Mouse (Mus musculus) intestine, embryonic 14.5 days (tissue): ENCODE measurements around the gene Glyr1. TPM values are rescaled to one million over a fixed set of nuclear protein-coding genes. Genes with fewer than 3 reads are reported as not detected.
A peak's percentile ranks its signal among the peaks of the same experiment; 100 is the strongest.

Experiments used
- ATAC-seq: fragments of 200-750 bp; cut with Nextera tagmentation; replicated peaks from 2 replicates; pipeline ENCODE4 v1.8.0; 2017; ENCODE audit warnings: low read depth, moderate number of reproducible peaks, moderate TSS enrichment, moderate library complexity; ENCODE audit not compliant: low FRiP score, low TSS enrichment
- DNase-seq: peaks from one replicate; pipeline ENCODE4 v3.0.0-alpha.2; 2018; ENCODE audit warnings: low spot score
- H3K27ac ChIP-seq: fragments of 300-500 bp; sonication (generic); 2 replicates; pipeline ENCODE4 v1.5.1; 2014; ENCODE audit warnings: low read depth, mild to moderate bottlenecking, control low read depth
- H3K27me3 ChIP-seq: fragments of 300-500 bp; sonication (generic); replicated peaks from 2 replicates; pipeline ENCODE4 v1.6.1; 2014; ENCODE audit warnings: low read length, control low read depth; ENCODE audit not compliant: control insufficient read depth, insufficient read depth
- H3K36me3 ChIP-seq: fragments of 300-500 bp; sonication (generic); 2 replicates; pipeline ENCODE4 v1.6.1; 2014; ENCODE audit warnings: low read length, control low read depth; ENCODE audit not compliant: control insufficient read depth, insufficient read depth
- H3K4me1 ChIP-seq: fragments of 300-500 bp; sonication (generic); replicated peaks from 2 replicates; pipeline ENCODE4 v1.6.1; 2014; ENCODE audit warnings: low read length, control low read depth, mixed read lengths; ENCODE audit not compliant: control insufficient read depth, insufficient read depth
- H3K4me2 ChIP-seq: fragments of 300-500 bp; sonication (generic); 2 replicates; pipeline ENCODE4 v1.6.1; 2014; ENCODE audit warnings: low read length
- H3K4me3 ChIP-seq: fragments of 300-500 bp; sonication (generic); 2 replicates; pipeline ENCODE4 v1.5.1; 2014; ENCODE audit warnings: low read depth, low read length, control low read depth, mixed read lengths
- H3K9ac ChIP-seq: fragments of 300-500 bp; sonication (generic); 2 replicates; pipeline ENCODE4 v1.6.1; 2014; ENCODE audit warnings: mild to moderate bottlenecking, low read length
- H3K9me3 ChIP-seq: fragments of 300-500 bp; sonication (generic); 2 replicates; pipeline ENCODE4 v1.6.1; 2016; ENCODE audit warnings: low read length, control low read depth; ENCODE audit not compliant: control insufficient read depth
- WGBS: fragments of 180-500 bp; shearing (Covaris S2); extraction: QIAGEN DNeasy Blood & Tissue Kit; methylation state at CpG from one replicate; pipeline ENCODE4 v1.1.7; 2014; 5-methylcytosine and 5-hydroxymethylcytosine counted together
- polyA plus RNA-seq: library from polyadenylated mRNA; unstranded; fragments of >200 nt; fragmentation: Nextera tagmentation; extraction: Ambion mirVana; gene quantifications from 2 replicates; pipeline ENCODE4 v1.2.1, GENCODE M21; 2014

Gene Glyr1
- polyA plus RNA-seq, 1 experiment from 2014 or later: 93.9 TPM

GRCm38 (mm10) chr16:4976180-4976579, 73.5 kb downstream of the Glyr1 start:
- H3K36me3 ChIP-seq: no peaks in the 10 kb centered on the region
- H3K27ac ChIP-seq: no peak overlapping the region
- ATAC-seq (no peak), DNase-seq (no peak)
- H3K4me3 ChIP-seq: no peak overlapping the region
- H3K9me3 ChIP-seq: no peaks in the 10 kb centered on the region
- H3K9ac ChIP-seq: no peak overlapping the region
- H3K4me1 ChIP-seq: no peaks in the 10 kb centered on the region
- no peak overlapping the region for H3K4me2 ChIP-seq
- H3K27me3 ChIP-seq: no peaks in the 10 kb centered on the region
- WGBS: 75% methylated on average over 2 of the region's 2 CpGs

GRCm38 (mm10) chr16:4974521-4974920, 75.1 kb downstream of the Glyr1 start:
- no peak for DNase-seq
- no peak for ATAC-seq
- H3K27ac ChIP-seq: no peak overlapping the region
- no peak overlapping the region for H3K9ac ChIP-seq
- no peak overlapping the region for H3K4me3 ChIP-seq
- H3K4me2 ChIP-seq: no peak overlapping the region
- whole genome bisulfite sequencing: 90% methylated on average over 5 of the region's 5 CpGs
- no peaks in the 10 kb centered on the region for H3K27me3 ChIP-seq
- no peaks in the 10 kb centered on the region for H3K36me3 ChIP-seq
- no peaks in the 10 kb centered on the region for H3K4me1 ChIP-seq
- no peaks in the 10 kb centered on the region for H3K9me3 ChIP-seq

- Histone ChIP-seq H3K36me3 (no peaks in the 10 kb centered on the region), H3K27me3 (no peaks in the 10 kb centered on the region), H3K9ac (no peak overlapping the region), H3K4me1 (no peaks in the 10 kb centered on the region), H3K4me3 (no peak overlapping the region), H3K27ac (no peak overlapping the region), H3K4me2 (no peak overlapping the region), H3K9me3 (no peaks in the 10 kb centered on the region)
- ATAC-seq: no peak
- 77% methylated on average over 4 of the region's 4 CpGs for WGBS
- no peak for DNase-seq
Measured at GRCm38 (mm10) chr16:4971626-4972025, 78.0 kb downstream of the Glyr1 start.

- DNase-seq (no peak), ATAC-seq (no peak)
- Histone ChIP-seq H3K27me3 (no peaks in the 10 kb centered on the region), H3K4me3 (no peak overlapping the region), H3K4me1 (0 out of 2 replicates have a peak, but pooled peaks cover 6% of the 10 kb centered on the region), H3K4me2 (no peak overlapping the region), H3K36me3 (no peaks in the 10 kb centered on the region), H3K9ac (no peak overlapping the region), H3K27ac (no peak overlapping the region), H3K9me3 (no peaks in the 10 kb centered on the region)
- 84% methylated on average over 5 of the region's 5 CpGs for WGBS
Measured at GRCm38 (mm10) chr16:4969055-4969843, 80.4 kb downstream of the Glyr1 start.

GRCm38 (mm10) chr16:4968426-4968825, 81.2 kb downstream of the Glyr1 start:
- no peak overlapping the region for H3K4me3 ChIP-seq
- H3K27ac ChIP-seq: no peak overlapping the region
- H3K36me3 ChIP-seq: no peaks in the 10 kb centered on the region
- no peak overlapping the region for H3K9ac ChIP-seq
- H3K9me3 ChIP-seq: no peaks in the 10 kb centered on the region
- H3K27me3 ChIP-seq: no peaks in the 10 kb centered on the region
- ATAC-seq (no peak), DNase-seq (no peak)
- WGBS: 89% methylated on average over 3 of the region's 3 CpGs
- H3K4me2 ChIP-seq: no peak overlapping the region
- 0 out of 2 replicates have a peak, but pooled peaks cover 7% of the 10 kb centered on the region for H3K4me1 ChIP-seq

- Histone ChIP-seq H3K4me1 (0 out of 2 replicates have a peak, but pooled peaks cover 17% of the 10 kb centered on the region), H3K27me3 (no peaks in the 10 kb centered on the region), H3K9ac (no peak overlapping the region), H3K4me3 (no peak overlapping the region), H3K27ac (no peak overlapping the region), H3K9me3 (no peaks in the 10 kb centered on the region), H3K36me3 (no peaks in the 10 kb centered on the region), H3K4me2 (no peak overlapping the region)
- ATAC-seq (no peak), DNase-seq (no peak)
- WGBS: 90% methylated on average over 8 of the region's 8 CpGs
Measured at GRCm38 (mm10) chr16:4965392-4966129, 84.1 kb downstream of the Glyr1 start.

- no peaks in the 10 kb centered on the region for H3K27me3 ChIP-seq
- ATAC-seq (no peak; the same call in 1 of the 2 replicates), DNase-seq (no peak)
- H3K4me3 ChIP-seq: peak overlapping the region; percentile 91
- peak overlapping the region; percentile 75 for H3K9ac ChIP-seq
- H3K4me1 ChIP-seq: 0 out of 2 replicates have a peak, but pooled peaks cover 17% of the 10 kb centered on the region
- H3K27ac ChIP-seq: no peak overlapping the region; the same call in 1 of the 2 replicates
- 0 out of 2 replicates have a peak, but pooled peaks cover 3% of the 10 kb centered on the region for H3K36me3 ChIP-seq
- H3K4me2 ChIP-seq: peak overlapping the region; percentile 77
- WGBS: 21% methylated on average over 13 of the region's 13 CpGs
- no peaks in the 10 kb centered on the region for H3K9me3 ChIP-seq
Measured at GRCm38 (mm10) chr16:4964731-4965391, 84.8 kb downstream of the Glyr1 start.
